Mouse (Mus musculus) thymus, adult 2 months (tissue): ENCODE results near the gene Usp2. TPM values are rescaled to one million over a fixed set of nuclear protein-coding genes. Genes with fewer than 3 reads are reported as not detected.

Source experiments
- DNase-seq: peaks from one replicate; pipeline ENCODE4 v3.0.0; 2021
- H3K27ac ChIP-seq: fragments of 200-500 bp; 2 replicates; pipeline ENCODE4 v1.5.1; 2012; ENCODE audit warnings: low read length, control low read depth; ENCODE audit not compliant: control insufficient read depth, insufficient read depth
- H3K27me3 ChIP-seq: fragments of 200-500 bp; 2 replicates; pipeline ENCODE4 v1.6.1; 2012; ENCODE audit warnings: mild to moderate bottlenecking, low read length, moderate library complexity, mixed read lengths; ENCODE audit not compliant: control insufficient read depth, insufficient read depth
- H3K36me3 ChIP-seq: fragments of 200-500 bp; 2 replicates; pipeline ENCODE4 v1.6.1; 2012; ENCODE audit warnings: mild to moderate bottlenecking, low read length, moderate library complexity; ENCODE audit not compliant: control insufficient read depth, insufficient read depth
- H3K4me1 ChIP-seq: fragments of 200-500 bp; replicated peaks from 2 replicates; pipeline ENCODE4 v1.6.1; 2012; ENCODE audit warnings: low read length; ENCODE audit not compliant: control insufficient read depth, insufficient read depth
- H3K4me3 ChIP-seq: fragments of 200-500 bp; 2 replicates; pipeline ENCODE4 v1.5.1; 2012; ENCODE audit warnings: mild to moderate bottlenecking, low read length, control low read depth, moderate library complexity; ENCODE audit not compliant: control insufficient read depth, insufficient read depth
- CTCF ChIP-seq: fragments of 200-500 bp; IDR thresholded peaks from 2 replicates; pipeline ENCODE4 v1.5.1; 2012; ENCODE audit warnings: mild to moderate bottlenecking, control low read depth, low read length, moderate library complexity, borderline replicate concordance; ENCODE audit not compliant: control insufficient read depth, poor library complexity, insufficient read depth; ENCODE audit errors: extremely low read depth
- POLR2A ChIP-seq: fragments of 200-500 bp; IDR thresholded peaks from 2 replicates; pipeline ENCODE4 v1.6.1; 2012; ENCODE audit warnings: mild to moderate bottlenecking, low read length, control low read depth, moderate library complexity; ENCODE audit not compliant: control insufficient read depth, poor library complexity, insufficient read depth; ENCODE audit errors: extremely low read depth
- WGBS: fragments of 180-500 bp; shearing (Covaris S2); methylation state at CpG from one replicate; pipeline ENCODE4 v1.1.7; 2018; 5-methylcytosine and 5-hydroxymethylcytosine counted together
- polyA plus RNA-seq: library from polyadenylated mRNA; depleted of rRNA; stranded (reverse); fragments of >200 nt; gene quantifications from 2 replicates; pipeline ENCODE4 v1.2.3, GENCODE M21; 2012

The Usp2 gene
- polyA plus RNA-seq, 1 experiment: 6.8 TPM

GRCm38 (mm10) chr9:44086960-44087359 lies 20.1 kb downstream of the Usp2 start:
- no peak overlapping the region for H3K27ac ChIP-seq
- WGBS: 93% methylated on average over 10 of the region's 10 CpGs
- peaks cover 41% of the 10 kb centered on the region for H3K4me1 ChIP-seq
- no peak for DNase-seq
- TF ChIP-seq POLR2A (no peak), CTCF (no peak)
- no peaks in the 10 kb centered on the region for H3K36me3 ChIP-seq
- peaks cover 10% of the 10 kb centered on the region; the same call in 1 of the 2 replicates for H3K27me3 ChIP-seq
- no peak overlapping the region for H3K4me3 ChIP-seq

GRCm38 (mm10) chr9:44087761-44088455 lies 21.1 kb downstream of the Usp2 start:
- no peak overlapping the region for H3K4me3 ChIP-seq
- no peak for TF ChIP-seq CTCF
- no peak for TF ChIP-seq POLR2A
- no peak for DNase-seq
- 41% methylated on average over 15 of the region's 15 CpGs for WGBS
- no peaks in the 10 kb centered on the region for H3K36me3 ChIP-seq
- no peak overlapping the region for H3K27ac ChIP-seq
- peaks cover 41% of the 10 kb centered on the region for H3K4me1 ChIP-seq
- peaks cover 10% of the 10 kb centered on the region; the same call in 1 of the 2 replicates for H3K27me3 ChIP-seq

- no peak overlapping the region; the same call in 1 of the 2 replicates for H3K27ac ChIP-seq
- no peaks in the 10 kb centered on the region for H3K36me3 ChIP-seq
- TF ChIP-seq CTCF (no peak), POLR2A (no peak)
- no peak overlapping the region for H3K4me3 ChIP-seq
- 18% methylated on average over 12 of the region's 12 CpGs for WGBS
- peak; percentile 50 for DNase-seq
- peaks cover 41% of the 10 kb centered on the region for H3K4me1 ChIP-seq
- H3K27me3 ChIP-seq: peaks cover 3% of the 10 kb centered on the region; the same call in 1 of the 2 replicates
These were observed 22.2 kb downstream of the Usp2 start for GRCm38 (mm10) chr9:44088877-44089608.

GRCm38 (mm10) chr9:44093612-44094503 lies 27.0 kb downstream of the Usp2 start:
- peak; percentile 89 for DNase-seq
- Histone ChIP-seq H3K4me3 (no peak overlapping the region), H3K36me3 (no peaks in the 10 kb centered on the region), H3K4me1 (peaks cover 30% of the 10 kb centered on the region), H3K27ac (no peak overlapping the region), H3K27me3 (no peaks in the 10 kb centered on the region)
- WGBS: 25% methylated on average over 24 of the region's 24 CpGs
- TF ChIP-seq POLR2A (no peak), CTCF (peak; percentile 96)

- H3K36me3 ChIP-seq: no peaks in the 10 kb centered on the region
- no peak overlapping the region for H3K4me3 ChIP-seq
- H3K27ac ChIP-seq: no peak overlapping the region
- H3K27me3 ChIP-seq: no peaks in the 10 kb centered on the region
- WGBS: 61% methylated on average over 3 of the region's 3 CpGs
- TF ChIP-seq CTCF (no peak), POLR2A (no peak)
- H3K4me1 ChIP-seq: peaks cover 21% of the 10 kb centered on the region
- no peak for DNase-seq
These were observed 27.9 kb downstream of the Usp2 start for GRCm38 (mm10) chr9:44094737-44095136.

GRCm38 (mm10) chr9:44095781-44096180 lies 29.0 kb downstream of the Usp2 start:
- Histone ChIP-seq H3K4me1 (peaks cover 18% of the 10 kb centered on the region), H3K27ac (no peak overlapping the region), H3K4me3 (no peak overlapping the region), H3K27me3 (no peaks in the 10 kb centered on the region), H3K36me3 (no peaks in the 10 kb centered on the region)
- no peak for DNase-seq
- 75% methylated on average over 9 of the region's 9 CpGs for WGBS
- no peak for TF ChIP-seq POLR2A
- TF ChIP-seq CTCF: no peak
